Mouse (Mus musculus) layer of hippocampus, adult 8-10 months (tissue): Measurements from ENCODE around the gene Vmn2r103. TPM values are rescaled to one million over a fixed set of nuclear protein-coding genes. Genes with fewer than 3 reads are reported as not detected.

Experiments
- DNase-seq, 2 experiments: peaks; one replicate each; pipeline ENCODE4 v3.0.0; 2022; ENCODE audit warnings: low spot score in 2 of 2
- total RNA-seq, 4 experiments: library from RNA; stranded (reverse); gene quantifications; 2 replicates each; pipeline ENCODE4 v1.2.4; 2022

The Vmn2r103 gene
- total RNA-seq = not detected

DNA sequence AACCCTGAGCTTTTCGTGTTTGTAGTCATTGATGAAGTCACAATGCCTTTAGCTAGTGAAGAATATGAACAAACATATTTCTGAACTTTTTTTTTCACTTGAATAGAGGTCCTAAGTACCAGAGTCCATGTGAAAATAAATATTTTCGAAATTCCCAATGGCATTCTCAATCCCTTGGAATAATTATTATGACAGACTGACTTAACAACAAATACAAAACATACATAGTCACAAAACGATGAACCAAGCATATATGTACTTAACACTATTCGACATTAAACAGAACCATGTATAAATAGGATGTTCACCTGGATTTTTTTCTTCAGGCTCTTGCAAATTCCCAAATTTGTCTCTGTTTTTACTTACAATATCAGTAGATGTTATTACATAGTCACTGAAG is at the start of gene Vmn2r103:
Gene Vmn2r103, plus strand, starts transcription at position 301 of the 400 bp plus-strand sequence.
- DNase-seq = no peak

DNA sequence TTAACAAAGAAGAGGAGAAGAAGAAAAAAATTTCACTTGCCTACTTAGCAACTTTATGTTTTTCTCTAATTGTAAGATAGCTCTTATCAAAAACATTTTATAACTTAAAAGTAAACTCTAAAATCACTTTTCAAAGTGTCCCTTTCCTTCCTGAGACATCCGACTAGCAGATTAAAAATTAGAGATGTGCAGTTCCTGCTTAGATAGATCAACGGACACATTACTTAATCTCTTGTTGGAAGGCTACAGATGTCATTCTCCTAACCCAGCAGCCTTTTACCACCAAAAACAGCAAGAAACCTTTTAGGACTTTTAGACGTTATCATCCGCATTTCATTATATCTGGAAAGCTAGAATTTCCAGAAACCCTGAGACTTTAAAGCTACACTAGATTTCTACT is 5.8 kb downstream of the Vmn2r103 start:
- no peak for DNase-seq

DNA sequence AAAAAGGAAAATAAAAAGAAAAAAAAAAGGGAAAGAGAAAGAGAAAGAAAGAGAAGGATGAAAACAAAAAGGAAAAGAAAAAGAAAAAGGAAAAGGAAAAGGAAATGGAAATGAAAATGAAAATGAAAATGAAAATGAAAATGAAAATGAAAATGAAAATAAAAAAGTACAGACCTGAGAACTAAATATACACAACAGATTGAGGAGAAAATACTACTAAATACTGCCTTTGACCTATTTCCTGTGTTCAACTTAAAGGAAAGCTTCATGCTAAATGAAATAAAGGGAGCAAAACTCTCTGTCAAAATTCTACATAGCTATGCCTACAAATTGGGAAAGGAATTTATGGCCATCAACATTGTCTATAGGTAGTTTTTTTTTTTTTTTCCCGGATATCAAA is 16.1 kb downstream of the Vmn2r103 start:
- DNase-seq = no peak

Other genes with a start within 250 kb of the Vmn2r103 start
- not detected for gene Vmn2r101, start 196.1 kb upstream of the Vmn2r103 start, total RNA-seq
- not detected for gene Vmn2r102, start 113.0 kb upstream of the Vmn2r103 start, total RNA-seq